Mouse (Mus musculus) CH12.LX (cell line): ENCODE measurements at regions not wholly inside any gene's neighbourhood (a gene's known extent, or its start where the extent isn't known, plus 50 kb on each side); places are given as distances from the start of the nearest gene placed in this dataset.

Experiments used
- DNase-seq: peaks from one replicate; pipeline ENCODE4 v3.0.0-alpha.2; 2013; ENCODE audit errors: extremely low read depth
- H3K27ac ChIP-seq: 2 replicates; pipeline ENCODE4 v1.5.1; 2012; ENCODE audit warnings: low read depth, mild to moderate bottlenecking, control low read depth, moderate library complexity; ENCODE audit not compliant: insufficient read depth
- H3K27me3 ChIP-seq: replicated peaks from 2 replicates; pipeline ENCODE3; 2012; ENCODE audit warnings: inconsistent platforms
- H3K36me3 ChIP-seq, 2 experiments: replicated peaks in 1 of 2; 2 replicates each; pipeline versions ENCODE3 to v1.6.1; 2012; ENCODE audit warnings: inconsistent platforms in 1 of 2, low read length in 1 of 2, mild to moderate bottlenecking in 1 of 2, mixed read lengths in 1 of 2, moderate library complexity in 1 of 2; ENCODE audit not compliant: control insufficient read depth in 1 of 2, insufficient read depth in 1 of 2
- H3K4me1 ChIP-seq, 2 experiments: 2 replicates each; pipeline ENCODE4 v1.6.1; 2012; ENCODE audit warnings: inconsistent platforms in 1 of 2, moderate library complexity in 1 of 2; ENCODE audit not compliant: insufficient read depth in 2 of 2, control insufficient read depth in 1 of 2
- H3K4me2 ChIP-seq: 2 replicates; pipeline ENCODE4 v1.6.1; 2012; ENCODE audit warnings: low read depth, mild to moderate bottlenecking, control low read depth; ENCODE audit not compliant: poor library complexity, insufficient read depth, severe bottlenecking
- H3K4me3 ChIP-seq, 3 experiments: fragments of 150-350 bp in 1 of 3; sonication (generic) in 1 of 3; replicated peaks in 1 of 3; 2 replicates each; pipeline versions ENCODE3 to v1.5.1; 2011 to 2012; ENCODE audit warnings: low read depth in 2 of 3, low read length in 2 of 3, mild to moderate bottlenecking in 2 of 3, moderate library complexity in 2 of 3, control low read depth in 1 of 3, improper control_type of control experiment in 1 of 3, inconsistent platforms in 1 of 3, mixed read lengths in 1 of 3; ENCODE audit not compliant: poor library complexity in 1 of 3
- H3K79me2 ChIP-seq: replicated peaks from 2 replicates; pipeline ENCODE4 v1.6.1; 2012; ENCODE audit warnings: mild to moderate bottlenecking, moderate library complexity; ENCODE audit not compliant: control insufficient read depth, poor library complexity, insufficient read depth, severe bottlenecking; ENCODE audit errors: extremely low read depth
- H3K9ac ChIP-seq: 2 replicates; pipeline ENCODE4 v1.6.1; 2012; ENCODE audit warnings: low read depth, mild to moderate bottlenecking, control low read depth, moderate library complexity; ENCODE audit not compliant: insufficient read depth
- H3K9me3 ChIP-seq: replicated peaks from 2 replicates; pipeline ENCODE3; 2012; ENCODE audit warnings: low read length, inconsistent platforms, mixed read lengths
- BHLHE40 ChIP-seq: IDR thresholded peaks from 2 replicates; pipeline ENCODE4 v1.6.1; 2011; ENCODE audit warnings: mild to moderate bottlenecking, low read depth, low read length, improper control_type of control experiment
- CHD1 ChIP-seq: IDR thresholded peaks from 2 replicates; pipeline ENCODE4 v1.6.1; 2012; ENCODE audit warnings: low read depth, low read length, improper control_type of control experiment, inconsistent platforms
- CHD2 ChIP-seq: IDR thresholded peaks from 2 replicates; pipeline ENCODE4 v1.6.1; 2011; ENCODE audit warnings: low read length, improper control_type of control experiment
- CTCF ChIP-seq, 2 experiments: IDR thresholded peaks in 1 of 2; conservative IDR thresholded peaks in 1 of 2; 2 replicates each; pipeline ENCODE4 v1.5.1; 2011 to 2012; ENCODE audit warnings: low read depth in 2 of 2, low read length in 2 of 2, improper control_type of control experiment in 1 of 2, inconsistent platforms in 1 of 2, mild to moderate bottlenecking in 1 of 2, moderate library complexity in 1 of 2
- E2F4 ChIP-seq: IDR thresholded peaks from 2 replicates; pipeline ENCODE4 v1.6.1; 2011; ENCODE audit warnings: low read depth, low read length, improper control_type of control experiment; ENCODE audit not compliant: insufficient replicate concordance
- ELF1 ChIP-seq: IDR thresholded peaks from 2 replicates; pipeline ENCODE4 v1.6.1; 2014; ENCODE audit warnings: low read depth, mild to moderate bottlenecking, inconsistent platforms, low read length, improper control_type of control experiment
- EP300 ChIP-seq: IDR thresholded peaks from 2 replicates; pipeline ENCODE4 v1.6.1; 2011; ENCODE audit warnings: low read length, improper control_type of control experiment
- ETS1 ChIP-seq: conservative IDR thresholded peaks from 2 replicates; pipeline ENCODE4 v1.6.1; 2012; ENCODE audit warnings: low read depth, mild to moderate bottlenecking, inconsistent platforms, low read length, improper control_type of control experiment, moderate library complexity
- HCFC1 ChIP-seq: IDR thresholded peaks from 2 replicates; pipeline ENCODE4 v1.6.1; 2012; ENCODE audit warnings: low read depth, mild to moderate bottlenecking, inconsistent platforms, low read length, improper control_type of control experiment
- IRF4 ChIP-seq: IDR thresholded peaks from 2 replicates; pipeline ENCODE4 v1.6.1; 2014; ENCODE audit warnings: low read depth, mild to moderate bottlenecking, inconsistent platforms, low read length, improper control_type of control experiment
- JUN ChIP-seq: IDR thresholded peaks from 2 replicates; pipeline ENCODE4 v1.6.1; 2011; ENCODE audit warnings: low read depth, mild to moderate bottlenecking, low read length, improper control_type of control experiment, moderate library complexity; ENCODE audit not compliant: insufficient read depth
- JUND ChIP-seq: conservative IDR thresholded peaks from 2 replicates; pipeline ENCODE4 v1.6.1; 2011; ENCODE audit warnings: low read depth, low read length, improper control_type of control experiment
- KAT2A ChIP-seq: IDR thresholded peaks from 2 replicates; pipeline ENCODE4 v1.6.1; 2012; ENCODE audit warnings: low read length, improper control_type of control experiment, inconsistent platforms; ENCODE audit not compliant: insufficient replicate concordance
- MAFK ChIP-seq: IDR thresholded peaks from 2 replicates; pipeline ENCODE4 v1.6.1; 2011; ENCODE audit warnings: low read length, improper control_type of control experiment; ENCODE audit not compliant: insufficient replicate concordance
- MAX ChIP-seq: IDR thresholded peaks from 2 replicates; pipeline ENCODE4 v1.6.1; 2011; ENCODE audit warnings: low read length, improper control_type of control experiment
- MAZ ChIP-seq: IDR thresholded peaks from 2 replicates; pipeline ENCODE4 v1.6.1; 2012; ENCODE audit warnings: low read depth, mild to moderate bottlenecking, inconsistent platforms, low read length, improper control_type of control experiment, moderate library complexity
- MYC ChIP-seq: IDR thresholded peaks from 2 replicates; pipeline ENCODE4 v1.6.1; 2011; ENCODE audit warnings: low read depth, mild to moderate bottlenecking, improper control_type of control experiment, low read length
- NELFE ChIP-seq: IDR thresholded peaks from 2 replicates; pipeline ENCODE4 v1.6.1; 2011; ENCODE audit warnings: low read depth, low read length, improper control_type of control experiment
- NRF1 ChIP-seq: IDR thresholded peaks from 2 replicates; pipeline ENCODE4 v1.6.1; 2014; ENCODE audit warnings: low read depth, mild to moderate bottlenecking, inconsistent platforms, low read length, improper control_type of control experiment, moderate library complexity
- PAX5 ChIP-seq: IDR thresholded peaks from 2 replicates; pipeline ENCODE4 v1.6.1; 2012; ENCODE audit warnings: low read length, inconsistent platforms, mixed read lengths
- POLR2A ChIP-seq: IDR thresholded peaks from 2 replicates; pipeline ENCODE4 v1.6.1; 2011; ENCODE audit warnings: low read depth, mild to moderate bottlenecking, improper control_type of control experiment, low read length
- POLR2AphosphoS2 ChIP-seq: IDR thresholded peaks from 2 replicates; pipeline ENCODE4 v1.6.1; 2011; ENCODE audit warnings: low read depth, low read length, improper control_type of control experiment
- RAD21 ChIP-seq: IDR thresholded peaks from 2 replicates; pipeline ENCODE4 v1.6.1; 2011; ENCODE audit warnings: low read depth, mild to moderate bottlenecking, low read length, improper control_type of control experiment, moderate library complexity
- RCOR1 ChIP-seq: conservative IDR thresholded peaks from 2 replicates; pipeline ENCODE4 v1.6.1; 2012; ENCODE audit warnings: low read depth, mild to moderate bottlenecking, inconsistent platforms, low read length, improper control_type of control experiment
- SIN3A ChIP-seq: IDR thresholded peaks from 2 replicates; pipeline ENCODE4 v1.6.1; 2012; ENCODE audit warnings: low read length, improper control_type of control experiment, inconsistent platforms
- SMC3 ChIP-seq: IDR thresholded peaks from 2 replicates; pipeline ENCODE4 v1.6.1; 2011; ENCODE audit warnings: low read depth, low read length, improper control_type of control experiment
- TBP ChIP-seq: conservative IDR thresholded peaks from 2 replicates; pipeline ENCODE4 v1.6.1; 2011; ENCODE audit warnings: low read depth, low read length, improper control_type of control experiment
- UBTF ChIP-seq: IDR thresholded peaks from 2 replicates; pipeline ENCODE4 v1.6.1; 2012; ENCODE audit warnings: low read depth, mild to moderate bottlenecking, inconsistent platforms, low read length, improper control_type of control experiment, moderate library complexity
- USF2 ChIP-seq: conservative IDR thresholded peaks from 2 replicates; pipeline ENCODE4 v1.6.1; 2011; ENCODE audit warnings: low read depth, low read length, improper control_type of control experiment
- ZC3H11A ChIP-seq: IDR thresholded peaks from 2 replicates; pipeline ENCODE4 v1.6.1; 2012; ENCODE audit warnings: low read depth, mild to moderate bottlenecking, inconsistent platforms, low read length, improper control_type of control experiment
- ZMIZ1 ChIP-seq: IDR thresholded peaks from 2 replicates; pipeline ENCODE4 v1.6.1; 2012; ENCODE audit warnings: low read depth, mild to moderate bottlenecking, inconsistent platforms, low read length, improper control_type of control experiment
- ZNF384 ChIP-seq: IDR thresholded peaks from 2 replicates; pipeline ENCODE4 v1.6.1; 2012; ENCODE audit warnings: low read depth, low read length, improper control_type of control experiment, inconsistent platforms
- dilution Hi-C: fragments of 300-500 bp; cut with MboI; formaldehyde crosslinking; loops from 2 replicates; pipeline ENCODE4 v1.14.3; 2020; ENCODE audit warnings: low sequenced_read_pairs; ENCODE audit not compliant: extremely low pct_unique_long_range_greater_than_20kb, extremely low pct_ligation_motif_present
- in situ Hi-C: fragments of 300-500 bp; cut with MboI; formaldehyde crosslinking; loops from 3 replicates; pipeline ENCODE4 v1.14.3; 2019; ENCODE audit warnings: low sequenced_read_pairs, low pct_ligation_motif_present, low pct_unique_long_range_greater_than_20kb, mixed read lengths

GRCm38 (mm10) chr6:140852420-140852819 is 123.3 kb downstream of the Gm11077 start:
- Histone ChIP-seq H3K79me2 (no peaks in the 10 kb centered on the region), H3K9me3 (peaks cover 3% of the 10 kb centered on the region), H3K27me3 (no peaks in the 10 kb centered on the region), H3K9ac (no peak overlapping the region), H3K27ac (no peak overlapping the region), H3K4me1 (peaks cover 2 to 16% of the 10 kb centered on the region in 2 experiments; a peak in 1 of 4 replicates), H3K4me2 (no peak overlapping the region), H3K36me3 (no peaks in the 10 kb centered on the region), H3K4me3 (no peak overlapping the region)
- in situ Hi-C loops (loop anchor here (10.0 kb wide), 1 partner anchor 68 kb away; no protein-coding TSS in a partner anchor), dilution Hi-C loops (no loop called here)
- no peak for TF ChIP-seq CTCF (conservative IDR thresholded peaks at IDR 0.05 in 1 of 2, IDR thresholded peaks at IDR 0.05 in 1 of 2; ENCODE audit: low read depth in 2 of 2, low read length in 2 of 2)
- no peak for TF ChIP-seq E2F4
- no peak for TF ChIP-seq MAZ
- TF ChIP-seq CHD2, result no peak
- no peak for TF ChIP-seq HCFC1
- TF ChIP-seq PAX5, result no peak
- TF ChIP-seq SIN3A, result no peak
- no peak for TF ChIP-seq SMC3
- no peak for TF ChIP-seq POLR2AphosphoS2
- no peak for TF ChIP-seq NRF1
- no peak for TF ChIP-seq EP300
- no peak for TF ChIP-seq ELF1
- TF ChIP-seq MYC, result no peak
- no peak for TF ChIP-seq POLR2A
- no peak for DNase-seq

GRCm38 (mm10) chr6:140853508-140853907 is 124.4 kb downstream of the Gm11077 start:
- Histone ChIP-seq H3K4me1 (peaks cover 2 to 11% of the 10 kb centered on the region in 2 experiments; a peak in 1 of 4 replicates), H3K79me2 (no peaks in the 10 kb centered on the region), H3K4me3 (no peak overlapping the region), H3K27me3 (no peaks in the 10 kb centered on the region), H3K4me2 (no peak overlapping the region), H3K9ac (no peak overlapping the region), H3K36me3 (no peaks in the 10 kb centered on the region), H3K27ac (no peak overlapping the region), H3K9me3 (peaks cover 3% of the 10 kb centered on the region)
- dilution Hi-C loops, result no loop called here
- in situ Hi-C loops, result loop anchor here (10.0 kb wide), 1 partner anchor 69 kb away; no protein-coding TSS in a partner anchor
- no peak for TF ChIP-seq JUND
- no peak for TF ChIP-seq UBTF
- no peak for TF ChIP-seq ETS1
- no peak for TF ChIP-seq CHD1
- TF ChIP-seq TBP, result no peak
- no peak for TF ChIP-seq EP300
- no peak for TF ChIP-seq CHD2
- TF ChIP-seq SMC3, result peak; percentile 98
- no peak for TF ChIP-seq ELF1
- peak; percentile 83 for TF ChIP-seq ZC3H11A
- TF ChIP-seq BHLHE40, result no peak
- no peak for TF ChIP-seq RCOR1
- TF ChIP-seq RAD21, result peak; percentile 89
- TF ChIP-seq MAFK, result no peak
- no peak for TF ChIP-seq POLR2AphosphoS2
- no peak for TF ChIP-seq SIN3A
- peak; percentile 68 to 98 for TF ChIP-seq CTCF (conservative IDR thresholded peaks at IDR 0.05 in 1 of 2, IDR thresholded peaks at IDR 0.05 in 1 of 2; ENCODE audit: low read depth in 2 of 2, low read length in 2 of 2)
- TF ChIP-seq MAX, result no peak
- TF ChIP-seq MYC, result no peak
- TF ChIP-seq HCFC1, result no peak
- no peak for TF ChIP-seq USF2
- no peak for TF ChIP-seq NRF1
- TF ChIP-seq ZNF384, result peak; percentile 67; the same call in 1 of the 2 replicates
- no peak for TF ChIP-seq ZMIZ1
- no peak for TF ChIP-seq IRF4
- no peak for TF ChIP-seq PAX5
- peak; percentile 46; the same call in 1 of the 2 replicates for TF ChIP-seq NELFE
- TF ChIP-seq JUN, result no peak
- TF ChIP-seq KAT2A, result no peak
- peak; percentile 65 for DNase-seq
